Mouse (Mus musculus) fibroblast of lung, adult 2 months (primary cell): ENCODE measurements around the gene Mtch1.
"Not testable (repeated sequence)": the region's sequence is repeated elsewhere in the genome, so short reads cannot be mapped to it uniquely, and the experiment has no call there.

Experiments
- DNase-seq: peaks from one replicate; pipeline ENCODE4 v3.0.0-alpha.2; 2011; ENCODE audit warnings: low read depth

Mtch1 gene

GRCm38 (mm10) chr17:29347645-29348256 lies at the start of gene Mtch1:
Gene Mtch1, minus strand, starts transcription at chr17:29347934.
- peak; percentile 94 for DNase-seq

DNA sequence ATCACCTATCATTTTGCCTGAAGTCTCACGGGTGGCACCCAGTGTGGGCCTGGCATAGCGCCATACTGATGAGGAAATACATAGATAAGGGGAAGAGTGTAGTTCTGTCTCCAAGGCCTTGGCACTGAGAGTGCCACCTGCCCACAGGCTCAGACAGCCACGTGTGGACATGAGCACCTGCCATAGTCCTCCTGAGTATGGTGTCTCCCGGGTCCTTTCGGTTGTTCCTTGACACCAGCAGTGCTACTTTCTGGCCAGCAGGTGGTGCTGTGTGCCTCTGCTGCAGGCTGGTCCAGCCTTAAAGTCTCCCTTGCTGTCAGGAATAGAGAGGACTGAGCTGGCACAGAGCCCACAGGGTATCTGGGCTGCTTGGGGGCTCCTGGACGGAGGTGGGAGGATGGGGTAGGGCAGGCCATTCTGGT lies 49.1 kb upstream of the Mtch1 start:
- peak; percentile 48 for DNase-seq

GRCm38 (mm10) chr17:29396056-29396799 lies 48.5 kb upstream of the Mtch1 start:
- DNase-seq, result no peak

- no peak for DNase-seq
Observed at GRCm38 (mm10) chr17:29395381-29395780, 47.6 kb upstream of the Mtch1 start.

GRCm38 (mm10) chr17:29394761-29395160 lies 47.0 kb upstream of the Mtch1 start:
- not testable (repeated sequence) for DNase-seq

- DNase-seq, result peak; percentile 54
Observed at GRCm38 (mm10) chr17:29394106-29394760, 46.5 kb upstream of the Mtch1 start.

DNA sequence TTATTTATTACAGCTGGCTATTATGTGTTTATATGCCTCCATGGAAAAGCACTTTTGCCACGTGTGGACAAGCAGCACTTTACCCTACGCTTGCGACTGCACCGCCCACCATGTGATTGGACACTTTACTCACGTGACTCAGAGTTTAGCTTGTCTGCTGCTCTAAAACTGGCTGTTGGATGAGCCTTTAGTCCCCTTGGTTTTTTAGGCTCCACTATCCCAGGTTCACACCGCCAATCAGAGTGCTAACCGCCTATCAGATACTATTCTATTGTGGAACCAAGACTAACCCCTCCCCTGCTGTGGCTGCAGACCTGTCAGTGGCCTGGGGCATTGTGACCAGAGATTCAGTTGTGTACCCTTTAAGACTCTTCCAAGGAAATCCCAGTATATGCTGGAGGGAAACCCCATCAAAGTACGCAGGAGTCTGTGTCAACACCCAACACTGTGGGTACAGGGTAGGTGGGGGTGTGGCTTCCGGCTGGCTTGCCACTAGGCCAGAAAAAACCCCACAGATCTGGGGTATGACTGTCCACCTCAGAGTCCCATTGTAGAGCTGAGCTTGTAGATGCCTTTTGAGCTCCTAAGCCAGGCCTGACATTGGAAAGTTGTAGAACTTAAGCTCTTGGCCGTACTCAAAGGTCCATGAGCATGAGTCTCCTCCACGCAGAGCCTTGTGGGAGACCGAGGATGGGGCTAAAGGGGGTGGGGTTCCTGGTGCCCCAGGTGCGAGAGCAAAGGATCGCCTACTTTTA lies 45.8 kb upstream of the Mtch1 start:
- DNase-seq, result no peak

GRCm38 (mm10) chr17:29391280-29391679 lies 43.5 kb upstream of the Mtch1 start:
- DNase-seq, result no peak

DNA sequence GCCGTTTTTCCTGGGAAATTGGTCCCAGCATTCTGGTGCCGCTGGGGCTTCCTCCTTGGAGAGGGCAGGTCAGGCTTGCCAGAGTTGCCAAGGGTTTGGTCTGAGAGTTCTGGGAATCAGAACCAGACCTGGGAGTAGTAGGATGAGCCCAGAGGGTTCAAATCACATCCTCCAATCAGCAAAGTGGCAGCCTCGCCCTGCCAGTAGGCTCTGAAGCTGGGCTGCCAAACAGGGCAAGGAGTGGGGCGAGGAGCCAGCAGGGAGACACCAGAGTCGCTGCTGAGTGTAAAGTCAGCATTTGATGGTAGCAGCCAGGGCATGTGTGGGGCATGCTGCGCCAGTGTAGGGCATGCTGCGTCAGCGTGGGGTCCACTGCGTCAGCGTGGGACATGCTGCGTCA lies 41.2 kb upstream of the Mtch1 start:
- DNase-seq, result peak; percentile 33

GRCm38 (mm10) chr17:29385746-29386145 lies 38.0 kb upstream of the Mtch1 start:
- DNase-seq, result no peak

DNA sequence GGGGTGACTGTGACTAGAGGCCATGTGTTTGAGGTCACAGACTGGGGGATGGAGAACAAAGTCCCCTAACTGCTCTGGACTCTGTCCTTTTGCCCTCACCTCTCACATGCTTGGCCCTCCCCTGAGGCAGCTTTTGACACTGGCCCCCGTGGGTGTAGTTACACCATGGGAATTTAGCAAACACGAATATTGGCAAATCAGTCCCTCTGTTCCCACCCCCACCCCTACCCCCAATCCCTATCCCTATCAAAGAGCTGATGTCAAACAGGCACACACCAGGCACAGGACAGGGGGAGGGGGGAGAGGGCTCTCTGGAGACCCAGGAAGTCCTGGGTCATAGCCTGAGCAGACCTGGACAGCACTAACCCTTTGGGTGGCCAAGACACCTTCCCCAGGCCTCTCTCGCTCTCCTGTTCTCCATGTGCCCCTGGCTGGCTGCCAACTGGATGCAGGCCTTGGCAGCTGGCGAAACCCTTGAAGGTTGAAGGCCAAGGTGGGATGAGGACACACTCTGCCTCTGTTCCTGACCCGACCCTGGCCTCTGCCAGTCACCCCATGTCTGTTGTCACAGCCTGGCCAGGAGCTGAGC lies 37.2 kb upstream of the Mtch1 start:
- no peak for DNase-seq

- no peak for DNase-seq
Observed at GRCm38 (mm10) chr17:29383923-29384322, 36.2 kb upstream of the Mtch1 start.

GRCm38 (mm10) chr17:29382417-29382816 lies 34.7 kb upstream of the Mtch1 start:
- no peak for DNase-seq

GRCm38 (mm10) chr17:29381472-29381871 lies 33.7 kb upstream of the Mtch1 start:
- DNase-seq, result peak; percentile 63

GRCm38 (mm10) chr17:29380241-29380640 lies 32.5 kb upstream of the Mtch1 start:
- no peak for DNase-seq

DNA sequence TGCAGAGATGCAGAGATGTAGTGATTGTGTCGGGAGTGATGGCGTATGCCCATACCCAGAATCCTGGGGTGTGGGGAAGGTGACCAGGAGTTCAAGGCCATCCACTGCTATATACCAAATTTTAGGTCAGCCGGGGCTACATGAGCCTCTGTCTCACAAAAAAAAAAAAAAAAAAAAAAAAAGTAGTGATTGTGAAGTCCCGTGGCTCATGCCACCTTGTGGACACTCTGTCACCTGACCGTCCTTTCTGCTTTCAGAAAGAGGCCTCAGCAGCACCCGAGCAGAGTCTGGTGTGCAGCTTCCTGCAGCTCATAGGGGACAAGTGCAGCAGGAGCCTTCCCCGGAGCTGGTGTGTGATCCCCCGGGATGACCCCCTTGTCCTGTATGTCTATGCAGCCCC lies 30.3 kb upstream of the Mtch1 start:
- DNase-seq, result no peak

DNA sequence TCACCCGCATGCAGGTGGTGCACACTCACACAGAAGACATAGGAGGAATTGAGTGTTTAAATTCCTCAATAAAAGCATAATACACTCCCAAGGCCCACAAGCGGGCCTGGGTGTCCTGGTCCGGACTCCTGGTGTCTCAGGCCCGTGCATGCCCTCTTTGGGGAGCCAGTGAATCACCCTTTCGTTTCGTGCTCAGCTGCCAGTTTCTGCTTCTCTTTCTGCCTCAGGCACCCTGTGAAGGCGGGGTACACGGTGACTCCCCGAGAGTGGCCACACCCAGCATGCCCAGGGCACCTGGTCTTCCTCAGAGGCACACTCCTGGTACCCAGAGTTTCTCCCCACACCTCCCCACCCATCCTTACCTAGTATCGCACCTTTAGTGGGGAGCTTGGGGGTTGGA lies 28.1 kb upstream of the Mtch1 start:
- no peak for DNase-seq

GRCm38 (mm10) chr17:29370984-29371723 lies 23.4 kb upstream of the Mtch1 start:
- peak; percentile 64 for DNase-seq

- no peak for DNase-seq
Observed at GRCm38 (mm10) chr17:29368726-29369125, 21.0 kb upstream of the Mtch1 start.

GRCm38 (mm10) chr17:29365105-29365621 lies 17.4 kb upstream of the Mtch1 start:
- DNase-seq, result no peak

- no peak for DNase-seq
Observed at GRCm38 (mm10) chr17:29363109-29363508, 15.4 kb upstream of the Mtch1 start.
